Mouse (Mus musculus) hindbrain, postnatal 0 days (tissue): Measurements from ENCODE around the gene Snrnp70. TPM values are rescaled to one million over a fixed set of nuclear protein-coding genes. Genes with fewer than 3 reads are reported as not detected.

Source experiments
- ATAC-seq: fragments of 200-750 bp; cut with Nextera tagmentation; 2 replicates; pipeline ENCODE4 v1.8.0; 2017; ENCODE audit warnings: mild to moderate bottlenecking, moderate TSS enrichment, moderate library complexity
- DNase-seq: peaks from one replicate; pipeline ENCODE4 v3.0.0-alpha.2; 2015; ENCODE audit warnings: low spot score
- H3K27ac ChIP-seq: fragments of 300-500 bp; sonication (generic); 2 replicates; pipeline ENCODE4 v1.5.1; 2014; ENCODE audit warnings: mild to moderate bottlenecking
- H3K27me3 ChIP-seq: fragments of 300-500 bp; sonication (generic); 2 replicates; pipeline ENCODE4 v1.6.1; 2014; ENCODE audit warnings: low read length, mixed read lengths; ENCODE audit not compliant: insufficient read depth
- H3K36me3 ChIP-seq: fragments of 300-500 bp; sonication (generic); 2 replicates; pipeline ENCODE4 v1.6.1; 2014; ENCODE audit warnings: low read length, mixed read lengths; ENCODE audit not compliant: insufficient read depth
- H3K4me1 ChIP-seq: fragments of 300-500 bp; sonication (generic); 2 replicates; pipeline ENCODE4 v1.6.1; 2014; ENCODE audit warnings: antibody characterized with exemption, low read length, mixed read lengths; ENCODE audit not compliant: insufficient read depth
- H3K4me2 ChIP-seq: fragments of 300-500 bp; sonication (generic); 2 replicates; pipeline ENCODE4 v1.6.1; 2014; ENCODE audit warnings: low read depth, mild to moderate bottlenecking, low read length, moderate library complexity, mixed read lengths
- H3K4me3 ChIP-seq: fragments of 300-500 bp; sonication (generic); 2 replicates; pipeline ENCODE4 v1.5.1; 2014; ENCODE audit warnings: low read length
- H3K9ac ChIP-seq: fragments of 300-500 bp; sonication (generic); replicated peaks from 2 replicates; pipeline ENCODE4 v1.6.1; 2014; ENCODE audit warnings: mild to moderate bottlenecking, low read length, moderate library complexity, mixed read lengths
- H3K9me3 ChIP-seq: fragments of 300-500 bp; sonication (generic); 2 replicates; pipeline ENCODE4 v1.6.1; 2016; ENCODE audit warnings: low read length, mixed read lengths
- CTCF ChIP-seq: IDR thresholded peaks from 2 replicates; pipeline ENCODE4 v1.5.1; 2016; ENCODE audit warnings: antibody characterized with exemption, control low read depth, low read depth
- WGBS: fragments of 180-500 bp; shearing (Covaris S2); extraction: QIAGEN DNeasy Blood & Tissue Kit; methylation state at CpG from one replicate; pipeline ENCODE4 v1.1.7; 2014; 5-methylcytosine and 5-hydroxymethylcytosine counted together
- polyA plus RNA-seq: library from polyadenylated mRNA; unstranded; fragments of >200 nt; fragmentation: Nextera tagmentation; extraction: Ambion mirVana; gene quantifications from 2 replicates; pipeline ENCODE4 v1.2.1, GENCODE M21; 2015
- total RNA-seq: library from RNA; depleted of rRNA; stranded (reverse); fragments of >200 nt; gene quantifications from 2 replicates; pipeline ENCODE4 v1.2.3, GENCODE M21; 2014

The Snrnp70 gene
- total and polyA plus RNA-seq, 2 experiments from 2014 or later, result 145 to 228 TPM

DNA sequence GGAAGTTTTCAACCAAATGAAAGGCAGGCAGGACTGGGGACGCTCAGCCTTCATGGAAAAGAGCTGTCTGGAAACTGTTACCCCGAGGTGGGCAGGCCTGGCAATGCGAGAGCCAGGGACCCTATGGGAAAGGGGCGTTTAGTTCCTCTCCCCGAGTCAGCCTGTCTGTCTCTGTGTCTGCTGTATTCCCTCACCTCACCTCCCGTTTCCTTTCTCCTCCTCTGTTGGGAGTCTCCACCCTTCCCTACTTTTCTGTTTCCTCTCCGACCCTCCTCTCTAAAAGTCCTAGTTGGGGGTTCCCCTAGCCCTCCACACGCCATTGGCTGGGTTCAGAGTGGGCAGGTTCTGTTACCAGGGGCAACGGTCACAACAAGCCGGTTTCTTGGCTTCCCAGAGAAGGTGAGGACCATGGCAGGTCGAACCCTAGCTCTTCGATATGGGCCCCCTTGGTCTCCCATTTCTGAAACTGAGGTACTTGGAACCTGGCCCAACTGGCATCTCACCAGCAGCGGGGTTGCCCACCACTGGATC lies 22.5 kb upstream of the Snrnp70 start:
- Histone ChIP-seq H3K36me3 (peaks cover 21% of the 10 kb centered on the region), H3K4me1 (peaks cover 10% of the 10 kb centered on the region), H3K4me3 (no peak overlapping the region), H3K27me3 (peaks cover 45% of the 10 kb centered on the region), H3K4me2 (no peak overlapping the region), H3K9ac (no peak overlapping the region), H3K9me3 (no peaks in the 10 kb centered on the region), H3K27ac (no peak overlapping the region)
- no peak for TF ChIP-seq CTCF
- DNase-seq (no peak), ATAC-seq (no peak)
- WGBS, result 10% methylated on average over 13 of the region's 13 CpGs

DNA sequence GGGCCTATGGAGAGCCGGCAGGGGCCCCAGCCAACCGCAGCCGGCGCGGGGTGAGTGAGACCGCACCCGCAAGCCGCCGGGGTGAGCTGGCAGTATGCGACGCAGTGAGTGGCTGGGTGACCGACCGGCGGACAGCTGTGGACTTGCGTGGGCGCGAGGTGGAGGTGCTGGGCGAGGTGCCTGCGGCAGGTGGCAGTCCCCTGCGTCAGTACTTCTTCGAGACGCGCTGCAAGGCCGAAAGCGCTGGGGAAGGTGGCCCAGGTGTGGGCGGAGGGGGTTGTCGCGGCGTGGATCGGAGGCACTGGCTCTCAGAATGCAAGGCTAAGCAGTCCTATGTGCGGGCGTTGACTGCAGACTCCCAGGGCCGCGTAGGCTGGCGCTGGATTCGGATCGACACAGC lies 20.1 kb upstream of the Snrnp70 start:
- DNase-seq (no peak), ATAC-seq (no peak)
- TF ChIP-seq CTCF, result no peak
- H3K4me1 ChIP-seq, result peaks cover 10% of the 10 kb centered on the region
- WGBS, result 14% methylated on average over 37 of the region's 37 CpGs
- H3K27me3 ChIP-seq, result peaks cover 59% of the 10 kb centered on the region
- no peak overlapping the region for H3K9ac ChIP-seq
- H3K27ac ChIP-seq, result no peak overlapping the region
- peak overlapping the region; percentile 10; the same call in 1 of the 2 replicates for H3K4me3 ChIP-seq
- H3K36me3 ChIP-seq, result no peaks in the 10 kb centered on the region
- peak overlapping the region; percentile 1; the same call in 1 of the 2 replicates for H3K4me2 ChIP-seq
- no peaks in the 10 kb centered on the region for H3K9me3 ChIP-seq

DNA sequence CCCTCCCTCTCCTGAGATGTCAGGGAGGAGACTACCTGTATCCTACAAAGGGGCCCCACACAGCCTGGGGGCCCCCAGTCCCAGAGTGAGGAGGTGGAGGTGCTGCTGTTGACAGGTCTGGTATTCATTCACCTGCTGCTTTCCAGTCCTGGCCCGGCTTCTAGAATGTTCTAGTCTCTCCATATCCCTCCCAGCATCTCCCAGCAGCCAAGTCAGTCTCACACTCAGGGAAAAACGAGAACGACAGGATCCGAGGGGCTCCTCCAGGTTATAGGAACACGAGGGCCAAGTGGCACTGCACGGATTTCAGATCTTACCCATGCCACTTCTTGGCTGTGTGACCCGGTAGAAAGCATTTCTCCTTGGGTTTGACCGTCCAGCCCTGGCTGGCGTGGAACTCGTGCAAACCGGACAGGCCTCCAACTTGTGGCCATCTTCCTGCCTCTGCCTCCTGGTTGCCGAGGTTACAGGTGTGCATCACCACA lies 19.2 kb upstream of the Snrnp70 start:
- Histone ChIP-seq H3K27ac (no peak overlapping the region), H3K9ac (no peak overlapping the region), H3K4me2 (no peak overlapping the region), H3K27me3 (peaks cover 62% of the 10 kb centered on the region), H3K4me3 (no peak overlapping the region), H3K36me3 (no peaks in the 10 kb centered on the region), H3K9me3 (no peaks in the 10 kb centered on the region), H3K4me1 (peaks cover 10% of the 10 kb centered on the region)
- ATAC-seq, result no peak
- WGBS, result 44% methylated on average over 12 of the region's 12 CpGs
- DNase-seq, result no peak
- TF ChIP-seq CTCF, result no peak

DNA sequence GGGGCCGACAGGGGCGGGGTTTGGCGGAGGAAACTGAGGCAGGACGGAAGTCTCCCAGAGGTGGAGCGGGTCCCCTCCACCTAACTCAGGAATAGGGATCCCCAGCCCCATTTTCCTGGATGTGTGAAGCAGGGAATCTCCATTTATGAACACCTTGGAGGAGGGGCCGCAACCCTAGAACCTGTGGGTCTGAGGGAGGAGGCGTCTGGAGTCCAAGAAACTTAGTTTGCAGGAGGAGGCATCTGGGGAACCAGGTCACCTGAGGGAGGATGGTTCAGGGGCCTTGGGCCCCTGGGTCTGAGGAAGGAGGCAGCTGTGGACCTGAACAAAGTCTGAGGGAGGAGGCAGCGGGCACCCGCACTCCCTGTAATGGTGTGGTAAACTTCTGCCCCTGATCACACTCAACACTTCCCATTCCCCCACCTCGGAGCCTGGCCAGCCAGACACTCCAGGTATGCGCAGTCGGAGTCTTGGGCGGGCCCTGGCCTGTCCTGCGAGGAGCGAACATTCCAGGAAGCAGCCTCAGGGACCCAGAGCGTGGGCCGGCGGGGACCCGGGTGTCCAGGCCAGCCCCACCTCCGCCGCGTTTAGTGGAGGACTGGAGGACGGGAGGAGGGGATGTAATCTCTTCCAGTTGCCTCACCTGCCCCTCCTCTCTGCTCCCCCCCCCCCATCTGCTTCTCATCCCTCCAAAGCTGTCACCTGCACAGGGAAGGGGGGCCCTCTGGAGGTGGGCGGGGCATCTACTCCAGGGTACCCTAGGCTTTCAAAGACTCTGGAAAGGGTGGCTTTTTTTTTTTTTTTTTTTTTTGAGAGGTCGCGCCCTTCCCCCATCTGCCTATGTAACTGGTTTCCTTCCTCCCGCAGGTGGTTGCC lies 18.6 kb upstream of the Snrnp70 start:
- WGBS, result 2% methylated on average over 27 of the region's 27 CpGs
- peak overlapping the region; percentile 84 for H3K4me2 ChIP-seq
- H3K4me1 ChIP-seq, result peaks cover 10% of the 10 kb centered on the region
- TF ChIP-seq CTCF, result no peak
- peaks cover 69% of the 10 kb centered on the region for H3K27me3 ChIP-seq
- peak overlapping the region; percentile 54 for H3K9ac ChIP-seq
- peak overlapping the region; percentile 49 for H3K4me3 ChIP-seq
- no peak overlapping the region for H3K27ac ChIP-seq
- no peak for ATAC-seq
- H3K36me3 ChIP-seq, result no peaks in the 10 kb centered on the region
- DNase-seq, result no peak
- H3K9me3 ChIP-seq, result no peaks in the 10 kb centered on the region

DNA sequence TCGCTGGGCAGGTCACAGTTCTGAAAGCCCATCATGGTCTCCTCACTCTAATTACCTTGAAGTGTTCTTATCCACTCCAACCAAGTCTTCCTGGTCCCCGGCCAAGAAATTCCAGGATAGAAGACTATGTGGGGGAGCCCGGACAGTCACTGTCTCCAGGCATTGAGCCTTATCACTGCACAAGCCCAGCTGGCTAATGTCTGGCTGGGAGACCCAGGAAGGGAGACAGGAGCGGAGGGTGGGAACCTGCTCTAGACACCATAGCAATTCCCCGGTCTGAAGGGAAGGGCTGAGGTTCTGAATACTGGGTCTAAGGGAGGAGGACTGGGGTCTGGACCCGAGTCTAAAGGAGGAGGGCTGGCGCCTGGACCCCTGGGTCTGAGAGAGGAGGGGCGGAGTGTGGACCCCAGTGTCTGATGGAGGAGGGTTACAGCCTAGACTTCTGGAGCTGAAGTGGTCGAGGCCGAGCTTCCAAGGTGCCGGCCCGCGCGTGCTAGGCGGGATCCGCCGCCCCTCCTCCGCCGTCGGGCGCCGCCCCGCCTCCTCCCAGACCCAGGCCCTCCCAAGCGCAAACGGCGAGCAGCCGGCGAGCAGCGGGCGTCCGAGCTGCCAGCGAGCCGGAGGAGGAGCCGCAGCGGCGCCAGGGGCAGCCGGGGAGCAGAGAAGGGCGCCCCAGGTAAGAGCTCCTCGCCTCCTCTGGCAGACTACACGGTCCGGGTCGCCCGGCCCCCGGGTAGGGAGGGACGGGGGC lies 17.7 kb upstream of the Snrnp70 start, which contains the start of gene Ntf5:
Ntf5 (plus strand) TSS at position 583 of the 751 bp plus-strand sequence.
- Histone ChIP-seq H3K27me3 (peaks cover 73% of the 10 kb centered on the region), H3K4me1 (peaks cover 10% of the 10 kb centered on the region), H3K4me3 (peak within 1 kb of the TSS; percentile 49), H3K4me2 (peak within 1 kb of the TSS; percentile 84), H3K9ac (peak within 1 kb of the TSS; percentile 54), H3K9me3 (no peaks in the 10 kb centered on the region), H3K27ac (no peak within 1 kb of the TSS), H3K36me3 (no peaks in the 10 kb centered on the region)
- ATAC-seq, result peak; percentile 36; the same call in 1 of the 2 replicates
- DNase-seq, result peak; percentile 38
- no peak for TF ChIP-seq CTCF
- 3% methylated on average over 37 of the region's 45 CpGs for WGBS

DNA sequence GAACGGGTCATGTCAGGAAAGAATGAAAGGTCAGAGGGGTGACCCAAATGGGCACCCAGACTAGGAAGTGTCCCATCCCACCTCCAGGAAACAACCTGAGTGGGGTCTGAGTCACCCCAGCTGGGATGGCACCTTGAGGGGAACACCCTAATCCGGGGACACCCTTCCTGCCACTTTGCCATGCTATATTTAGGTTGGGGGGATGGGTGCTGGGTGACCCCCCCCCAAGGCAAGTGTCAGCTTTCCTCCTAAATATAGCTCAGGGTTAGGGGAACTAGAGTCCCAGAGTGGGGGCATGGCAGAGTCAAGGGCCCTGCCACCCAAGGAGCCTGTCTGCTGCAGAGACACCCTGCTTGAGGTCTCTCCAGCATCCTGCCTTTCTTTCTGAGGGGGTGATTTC lies 16.9 kb upstream of the Snrnp70 start:
- Histone ChIP-seq H3K9me3 (no peaks in the 10 kb centered on the region), H3K36me3 (no peaks in the 10 kb centered on the region), H3K27ac (no peak overlapping the region), H3K4me3 (no peak overlapping the region), H3K4me2 (no peak overlapping the region), H3K9ac (no peak overlapping the region), H3K4me1 (peaks cover 10% of the 10 kb centered on the region), H3K27me3 (peaks cover 78% of the 10 kb centered on the region)
- DNase-seq (no peak), ATAC-seq (no peak)
- WGBS, result 77% methylated on average over 2 of the region's 2 CpGs
- no peak for TF ChIP-seq CTCF
